Mouse (Mus musculus) cerebellum, adult 8-10 months (tissue): ENCODE data around the gene Olfr1418.

Experiments
- DNase-seq: peaks from one replicate; pipeline ENCODE4 v3.0.0; 2022

Olfr1418 gene

GRCm38 (mm10) chr19:11810003-11810758 is 50.7 kb downstream of the Olfr1418 start:
- DNase-seq, result no peak

- DNase-seq, result no peak
Observed at GRCm38 (mm10) chr19:11808452-11808851, 52.4 kb downstream of the Olfr1418 start.

- DNase-seq, result no peak
Observed at GRCm38 (mm10) chr19:11807822-11808221, 53.0 kb downstream of the Olfr1418 start.

- DNase-seq, result no peak
Observed at GRCm38 (mm10) chr19:11807251-11807650, 53.6 kb downstream of the Olfr1418 start.

- DNase-seq, result no peak
Observed at GRCm38 (mm10) chr19:11804423-11804822, 56.4 kb downstream of the Olfr1418 start.
